Mouse (Mus musculus) neural tube, embryonic 13.5 days (tissue): ENCODE measurements at regions not wholly inside any gene's neighbourhood (a gene's known extent, or its start where the extent isn't known, plus 50 kb on each side); places are given as distances from the start of the nearest gene placed in this dataset.

Source experiments
- ATAC-seq: fragments of 200-750 bp; cut with Nextera tagmentation; 2 replicates; pipeline ENCODE4 v1.8.0; 2017; ENCODE audit warnings: low read depth, mild to moderate bottlenecking, moderate TSS enrichment, moderate library complexity
- H3K27ac ChIP-seq: fragments of 300-500 bp; sonication (generic); replicated peaks from 2 replicates; pipeline ENCODE4 v1.5.1; 2015; ENCODE audit warnings: moderate library complexity, mild to moderate bottlenecking, inconsistent platforms
- H3K27me3 ChIP-seq: fragments of 300-500 bp; sonication (generic); 2 replicates; pipeline ENCODE4 v1.6.1; 2015; ENCODE audit warnings: mild to moderate bottlenecking, inconsistent platforms
- H3K36me3 ChIP-seq: fragments of 300-500 bp; sonication (generic); 2 replicates; pipeline ENCODE4 v1.6.1; 2015; ENCODE audit warnings: mild to moderate bottlenecking, inconsistent platforms
- H3K4me1 ChIP-seq: fragments of 300-500 bp; sonication (generic); replicated peaks from 2 replicates; pipeline ENCODE4 v1.6.1; 2015; ENCODE audit warnings: inconsistent platforms
- H3K4me2 ChIP-seq: fragments of 300-500 bp; sonication (generic); 2 replicates; pipeline ENCODE4 v1.6.1; 2015; ENCODE audit warnings: inconsistent platforms, mild to moderate bottlenecking, moderate library complexity
- H3K4me3 ChIP-seq: fragments of 300-500 bp; sonication (generic); 2 replicates; pipeline ENCODE4 v1.5.1; 2015; ENCODE audit warnings: mild to moderate bottlenecking, inconsistent platforms
- H3K9ac ChIP-seq: fragments of 300-500 bp; sonication (generic); 2 replicates; pipeline ENCODE4 v1.6.1; 2015; ENCODE audit warnings: moderate library complexity, mild to moderate bottlenecking, inconsistent platforms
- H3K9me3 ChIP-seq: fragments of 300-500 bp; sonication (generic); 2 replicates; pipeline ENCODE4 v1.6.1; 2016; ENCODE audit warnings: inconsistent platforms
- WGBS: fragments of 180-500 bp; shearing (Covaris S2); methylation state at CpG from one replicate; pipeline ENCODE4 v1.1.7; 2015; 5-methylcytosine and 5-hydroxymethylcytosine counted together

DNA sequence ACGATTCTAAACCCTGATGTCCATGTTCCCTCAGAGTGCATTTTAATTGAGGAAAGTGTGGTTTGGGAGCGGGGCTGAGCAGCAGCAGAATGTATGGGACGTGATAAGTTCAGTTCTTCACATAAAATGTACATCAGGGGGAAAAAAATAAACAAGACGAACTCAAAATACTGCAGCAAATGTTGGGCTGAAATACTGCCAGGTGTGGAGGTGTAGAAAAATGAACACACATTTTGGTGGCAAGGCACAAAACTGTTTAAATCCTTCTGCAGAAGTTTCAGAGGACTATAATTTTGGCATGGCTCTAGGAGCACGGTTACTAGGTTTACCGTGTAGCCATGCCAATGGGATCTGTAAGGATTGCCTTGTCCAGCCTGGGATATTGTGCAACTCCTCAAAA lies 81.3 kb upstream of the Rfx3 start:
- WGBS, result 87% methylated on average over 6 of the region's 6 CpGs
- Histone ChIP-seq H3K27me3 (no peaks in the 10 kb centered on the region), H3K4me2 (no peak overlapping the region), H3K9me3 (no peaks in the 10 kb centered on the region), H3K27ac (no peak overlapping the region), H3K4me3 (no peak overlapping the region), H3K4me1 (peaks cover 22% of the 10 kb centered on the region), H3K9ac (no peak overlapping the region), H3K36me3 (no peaks in the 10 kb centered on the region)
- ATAC-seq, result no peak

DNA sequence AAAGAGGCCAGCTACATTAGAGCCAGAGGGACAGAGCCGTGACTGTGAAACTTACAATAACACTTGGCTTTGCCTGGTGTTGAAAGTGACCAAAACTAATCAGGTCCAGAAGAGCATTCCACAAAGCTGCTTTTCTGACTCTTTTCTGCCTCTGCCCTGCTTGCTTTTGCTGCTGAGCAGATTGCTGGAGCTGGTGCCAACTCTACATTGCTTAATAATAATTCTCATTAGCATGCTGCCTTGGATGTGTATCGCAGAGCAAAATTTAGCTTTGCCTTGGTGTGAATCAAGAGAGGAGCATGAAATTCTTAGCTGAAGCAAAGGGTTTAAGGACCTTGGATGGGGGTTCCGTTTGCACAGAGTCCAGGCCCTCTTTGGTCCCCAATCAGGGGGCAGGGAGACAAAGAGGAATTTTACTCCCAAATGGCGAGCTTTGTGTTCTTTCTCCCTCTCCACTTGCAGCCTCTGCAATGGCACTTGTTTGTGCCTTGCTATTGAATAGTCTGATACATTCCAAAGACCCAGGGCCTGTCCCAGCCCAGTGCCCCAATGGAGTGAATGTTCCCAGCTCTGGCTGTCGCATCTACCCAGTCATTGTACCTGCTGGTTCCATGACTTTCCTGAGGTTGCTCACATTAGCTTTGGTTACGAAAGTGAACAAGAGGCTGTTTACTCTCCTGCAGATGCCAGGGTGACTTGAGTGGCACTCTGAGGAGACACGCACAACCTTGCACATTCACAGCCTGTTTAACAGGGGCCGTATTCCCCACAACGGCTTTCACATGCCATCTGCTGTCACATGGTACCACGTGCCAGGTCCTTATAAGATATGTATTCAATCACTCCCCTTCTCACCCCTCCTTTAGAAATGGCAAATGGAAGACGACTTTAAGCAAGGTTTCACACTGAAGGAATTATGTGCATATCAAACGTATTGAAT lies 76.9 kb upstream of the Rfx3 start:
- Histone ChIP-seq H3K4me3 (no peak overlapping the region), H3K9ac (no peak overlapping the region), H3K4me2 (no peak overlapping the region), H3K36me3 (no peaks in the 10 kb centered on the region), H3K27me3 (no peaks in the 10 kb centered on the region), H3K27ac (peak overlapping the region; percentile 7; the same call in 1 of the 2 replicates), H3K4me1 (peaks cover 14% of the 10 kb centered on the region), H3K9me3 (no peaks in the 10 kb centered on the region)
- peak; percentile 85 for ATAC-seq
- 58% methylated on average over 12 of the region's 12 CpGs for WGBS

DNA sequence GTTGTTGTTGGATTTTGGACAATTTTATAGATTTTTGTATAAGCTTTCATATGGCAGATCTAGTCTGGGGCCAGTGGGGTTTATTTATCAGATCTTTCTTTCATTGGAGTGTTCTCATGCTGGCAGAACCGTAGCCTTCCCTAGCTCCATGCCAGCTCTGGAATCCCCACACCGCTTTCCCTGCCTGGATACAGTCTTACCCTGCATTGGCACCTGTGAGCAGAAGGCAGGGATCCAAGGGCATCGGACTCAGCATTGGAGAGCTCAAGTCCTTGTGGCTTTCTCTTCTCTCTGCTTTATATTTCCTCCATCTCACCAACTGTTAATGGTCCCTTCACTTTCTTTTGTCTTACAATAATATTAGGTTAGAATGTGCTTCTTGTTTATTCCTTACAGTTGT lies 59.4 kb upstream of the Rfx3 start:
- no peak for ATAC-seq
- Histone ChIP-seq H3K9ac (no peak overlapping the region), H3K27ac (no peak overlapping the region), H3K4me3 (no peak overlapping the region), H3K36me3 (no peaks in the 10 kb centered on the region), H3K4me2 (no peak overlapping the region), H3K27me3 (no peaks in the 10 kb centered on the region), H3K4me1 (no peaks in the 10 kb centered on the region), H3K9me3 (no peaks in the 10 kb centered on the region)
- WGBS, result 89% methylated on average over 3 of the region's 3 CpGs
